Mouse (Mus musculus): ENCODE results near the gene Gpr18. TPM values are rescaled to one million over a fixed set of nuclear protein-coding genes. Genes with fewer than 3 reads are reported as not detected.

Gpr18 gene
- total and polyA plus RNA-seq, 3 experiments: 33.5 to 46.2 (median 37.0) TPM

DNA sequence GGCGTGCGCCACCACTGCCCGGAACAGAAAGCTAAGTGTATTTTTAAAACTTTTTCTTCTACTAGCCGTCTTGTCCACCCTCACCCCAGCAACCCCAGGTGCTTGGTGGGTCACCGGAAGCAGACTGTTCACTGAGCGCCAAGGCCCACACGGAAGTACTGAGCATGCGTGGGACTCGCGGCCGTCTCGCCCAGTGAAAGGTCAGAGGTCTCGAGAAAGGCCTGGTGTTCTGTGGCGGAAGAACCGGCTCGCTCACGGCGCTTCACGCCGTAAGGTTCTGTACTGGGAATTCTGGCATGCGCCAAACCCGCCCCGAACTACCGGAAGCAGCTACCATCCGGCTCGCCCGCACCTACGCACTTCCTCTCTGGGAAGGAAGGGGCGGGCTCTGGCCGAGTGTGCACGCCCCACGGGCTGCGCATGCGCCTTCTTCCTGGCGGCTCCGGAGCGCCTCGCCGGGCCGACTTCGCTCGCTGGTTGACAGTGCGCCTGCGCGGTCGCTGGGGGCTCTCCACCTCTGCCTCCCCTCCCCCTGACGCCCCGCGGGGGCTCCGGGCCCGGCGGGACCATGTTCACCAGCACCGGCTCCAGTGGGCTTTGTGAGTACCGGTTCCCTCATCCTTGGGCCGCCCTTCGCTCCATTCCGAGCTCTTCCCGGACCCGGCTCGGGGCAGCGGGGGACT lies 37.3 kb downstream of the Gpr18 start, which contains the start of gene Ubac2:
Gene Ubac2 (plus strand): TSS at position 445 of the 683 bp plus-strand sequence.
- peak within 1 kb of the TSS; percentile 91 for H3K4me2 ChIP-seq (ENCODE audit: insufficient read depth, low read depth, poor library complexity, severe bottlenecking)
- peaks cover 13 to 68% of the 10 kb centered on the region in 2 experiments for H3K4me1 ChIP-seq (ENCODE audit: control insufficient read depth in 1 of 2, insufficient read depth in 2 of 2)
- in situ Hi-C loops (cut with MboI; ENCODE audit: low pct_ligation_motif_present, low pct_unique_long_range_greater_than_20kb, low sequenced_read_pairs): no loop called here
- H3K27ac ChIP-seq (ENCODE audit: insufficient read depth, low read depth): peak within 1 kb of the TSS; percentile 40
- dilution Hi-C loops (cut with MboI; ENCODE audit: extremely low pct_ligation_motif_present, extremely low pct_unique_long_range_greater_than_20kb, low sequenced_read_pairs): no loop called here
- peaks cover 6 to 27% of the 10 kb centered on the region in 2 experiments for H3K36me3 ChIP-seq (replicated peaks in 1 of 2; ENCODE audit: control insufficient read depth in 1 of 2, insufficient read depth in 1 of 2, low read length in 1 of 2)
- DNase-seq (ENCODE audit: extremely low read depth): peak; percentile 99
- no peaks in the 10 kb centered on the region for H3K9me3 ChIP-seq (replicated peaks; ENCODE audit: low read length)
- H3K27me3 ChIP-seq (replicated peaks): no peaks in the 10 kb centered on the region
- no peaks in the 10 kb centered on the region; the same call in 1 of the 2 replicates for H3K79me2 ChIP-seq (replicated peaks; ENCODE audit: control insufficient read depth, extremely low read depth, insufficient read depth, poor library complexity, severe bottlenecking)
- peak within 1 kb of the TSS; percentile 98 for H3K9ac ChIP-seq (ENCODE audit: insufficient read depth, low read depth)
- H3K4me3 ChIP-seq (replicated peaks in 1 of 3; ENCODE audit: low read depth in 2 of 3, low read length in 2 of 3, poor library complexity in 1 of 3): peak within 1 kb of the TSS; percentile 83 to 99 (median 94)
- TF ChIP-seq IRF4 (IDR thresholded peaks at IDR 0.05; ENCODE audit: low read depth, low read length) (peak; percentile 79), USF2 (conservative IDR thresholded peaks at IDR 0.05; ENCODE audit: low read depth, low read length) (no peak), TCF12 (IDR thresholded peaks at IDR 0.05; ENCODE audit: low read depth, low read length) (peak; percentile 94), ELF1 (IDR thresholded peaks at IDR 0.05; ENCODE audit: low read depth, low read length) (peak; percentile 97), BHLHE40 (IDR thresholded peaks at IDR 0.05; ENCODE audit: low read depth, low read length) (peak; percentile 46; the same call in 1 of the 2 replicates), CHD2 (IDR thresholded peaks at IDR 0.05; ENCODE audit: low read length) (peak; percentile 84), MEF2A (IDR thresholded peaks at IDR 0.05; ENCODE audit: borderline replicate concordance, low read depth, low read length) (peak; percentile 78), NRF1 (IDR thresholded peaks at IDR 0.05; ENCODE audit: low read depth, low read length) (peak; percentile 91), JUN (IDR thresholded peaks at IDR 0.05; ENCODE audit: insufficient read depth, low read depth, low read length) (no peak), ZC3H11A (IDR thresholded peaks at IDR 0.05; ENCODE audit: low read depth, low read length) (no peak), MAZ (IDR thresholded peaks at IDR 0.05; ENCODE audit: low read depth, low read length) (no peak), POLR2A (IDR thresholded peaks at IDR 0.05; ENCODE audit: low read depth, low read length) (peak; percentile 85), GABPA (IDR thresholded peaks at IDR 0.05; ENCODE audit: insufficient replicate concordance, low read depth, low read length) (peak; percentile 7; the same call in 1 of the 2 replicates), CTCF (conservative IDR thresholded peaks at IDR 0.05 in 1 of 2, IDR thresholded peaks at IDR 0.05 in 1 of 2; ENCODE audit: low read depth in 2 of 2, low read length in 2 of 2) (0 out of 4 replicates have a peak, but pooled peaks of 1 of the 2 experiments have one; percentile 1), NELFE (IDR thresholded peaks at IDR 0.05; ENCODE audit: low read depth, low read length) (peak; percentile 82), E2F4 (IDR thresholded peaks at IDR 0.05; ENCODE audit: insufficient replicate concordance, low read depth, low read length) (0 out of 2 replicates have a peak, but pooled peaks have one; percentile 68), SMC3 (IDR thresholded peaks at IDR 0.05; ENCODE audit: low read depth, low read length) (no peak), HCFC1 (IDR thresholded peaks at IDR 0.05; ENCODE audit: low read depth, low read length) (peak; percentile 95), MAX (IDR thresholded peaks at IDR 0.05; ENCODE audit: low read length) (peak; percentile 86; the same call in 1 of the 2 replicates), RAD21 (IDR thresholded peaks at IDR 0.05; ENCODE audit: low read depth, low read length) (no peak), POLR2AphosphoS2 (IDR thresholded peaks at IDR 0.05; ENCODE audit: low read depth, low read length) (peak; percentile 73; the same call in 1 of the 2 replicates), CHD1 (IDR thresholded peaks at IDR 0.05; ENCODE audit: low read depth, low read length) (no peak; the same call in 1 of the 2 replicates), ZMIZ1 (IDR thresholded peaks at IDR 0.05; ENCODE audit: low read depth, low read length) (peak; percentile 70; the same call in 1 of the 2 replicates), RCOR1 (conservative IDR thresholded peaks at IDR 0.05; ENCODE audit: low read depth, low read length) (no peak; the same call in 1 of the 2 replicates), UBTF (IDR thresholded peaks at IDR 0.05; ENCODE audit: low read depth, low read length) (no peak), SIN3A (IDR thresholded peaks at IDR 0.05; ENCODE audit: low read length) (peak; percentile 81), JUND (conservative IDR thresholded peaks at IDR 0.05; ENCODE audit: low read depth, low read length) (no peak), MXI1 (IDR thresholded peaks at IDR 0.05; ENCODE audit: low read depth, low read length) (peak; percentile 26; the same call in 1 of the 2 replicates), USF1 (IDR thresholded peaks at IDR 0.05; ENCODE audit: low read depth, low read length) (no peak; the same call in 1 of the 2 replicates), ETS1 (conservative IDR thresholded peaks at IDR 0.05; ENCODE audit: low read depth, low read length) (peak; percentile 57), KAT2A (IDR thresholded peaks at IDR 0.05; ENCODE audit: insufficient replicate concordance, low read length) (peak; percentile 91; the same call in 1 of the 2 replicates), MYC (IDR thresholded peaks at IDR 0.05; ENCODE audit: low read depth, low read length) (peak; percentile 80; the same call in 1 of the 2 replicates), TBP (conservative IDR thresholded peaks at IDR 0.05; ENCODE audit: low read depth, low read length) (peak; percentile 82), ZKSCAN1 (IDR thresholded peaks at IDR 0.05; ENCODE audit: borderline replicate concordance, low read depth, low read length) (no peak)
